Mouse (Mus musculus): ENCODE measurements around the gene Gatb. TPM values are rescaled to one million over a fixed set of nuclear protein-coding genes. Genes with fewer than 3 reads are reported as not detected.
"Not testable (repeated sequence)": the region's sequence is repeated elsewhere in the genome, so short reads cannot be mapped to it uniquely, and the experiment has no call there.

Gene Gatb
- 17.3 and 44.5 TPM in 2 replicates for total RNA-seq (2014; fragmentation: Nextera tagmentation)
- 14.3 and 22.4 TPM in 2 replicates for total RNA-seq (2017)

- peak; percentile 93 for ATAC-seq (replicated peaks; ENCODE audit: poor library complexity, severe bottlenecking)
These were observed at the start of gene Gatb for GRCm38 (mm10) chr3:85573864-85574830. Gene Gatb (plus strand): TSS chr3:85574119.

DNA sequence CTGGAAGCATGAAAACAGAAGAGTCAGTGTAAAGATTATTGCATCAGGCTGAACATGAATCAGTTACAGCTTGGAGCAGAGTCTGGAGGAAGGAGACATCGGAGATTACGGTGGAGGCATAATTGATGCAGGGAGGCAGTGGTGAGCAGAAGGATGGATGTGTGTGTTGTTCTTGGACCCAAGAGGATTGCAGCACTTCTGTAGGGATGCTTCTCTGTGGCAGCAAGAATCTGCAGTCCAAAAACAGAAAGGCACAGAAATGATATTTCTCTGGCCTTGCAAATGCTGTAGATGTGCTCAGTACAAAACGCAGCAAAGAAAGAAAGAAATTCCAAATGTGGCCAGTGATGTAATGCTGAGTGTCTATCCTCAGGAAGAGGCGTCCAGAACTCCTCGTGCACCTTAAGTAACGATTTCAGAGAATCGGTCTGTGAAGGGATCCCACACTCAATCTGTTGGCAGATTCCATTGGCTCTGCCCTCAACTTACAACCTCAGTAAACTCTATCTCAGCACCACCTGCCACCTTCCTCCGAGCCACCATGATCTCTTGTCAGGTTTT, 43.2 kb upstream of the Gatb start:
- ATAC-seq (replicated peaks; ENCODE audit: poor library complexity, severe bottlenecking) = no peak

- ATAC-seq (replicated peaks; ENCODE audit: poor library complexity, severe bottlenecking) = no peak
These were observed 41.5 kb upstream of the Gatb start for GRCm38 (mm10) chr3:85532376-85532775.

- no peak for ATAC-seq (replicated peaks; ENCODE audit: poor library complexity, severe bottlenecking)
These were observed 38.9 kb upstream of the Gatb start for GRCm38 (mm10) chr3:85535042-85535441.

- ATAC-seq (replicated peaks; ENCODE audit: poor library complexity, severe bottlenecking) = no peak
These were observed 38.0 kb upstream of the Gatb start for GRCm38 (mm10) chr3:85535621-85536520.

DNA sequence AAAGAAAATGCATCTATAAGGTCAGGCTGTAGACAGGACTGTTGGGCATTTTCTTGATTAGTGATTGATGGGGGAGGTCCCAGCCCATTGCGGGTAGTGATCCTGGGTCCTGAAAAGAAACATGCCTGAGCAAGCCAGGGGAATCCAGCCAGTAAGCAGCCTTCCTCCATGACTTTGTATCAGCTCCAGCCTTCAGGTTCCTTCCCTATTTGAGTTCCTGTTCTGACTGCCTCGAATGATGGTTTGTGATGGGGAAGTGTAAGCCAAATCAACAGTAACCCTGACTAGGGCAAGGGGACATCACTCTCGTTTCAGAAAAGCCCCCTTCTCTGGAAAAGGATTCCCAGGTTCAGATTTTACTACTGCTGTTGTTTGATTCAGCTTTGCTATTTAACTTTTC, 31.2 kb upstream of the Gatb start:
- ATAC-seq (replicated peaks; ENCODE audit: poor library complexity, severe bottlenecking) = peak; percentile 74

DNA sequence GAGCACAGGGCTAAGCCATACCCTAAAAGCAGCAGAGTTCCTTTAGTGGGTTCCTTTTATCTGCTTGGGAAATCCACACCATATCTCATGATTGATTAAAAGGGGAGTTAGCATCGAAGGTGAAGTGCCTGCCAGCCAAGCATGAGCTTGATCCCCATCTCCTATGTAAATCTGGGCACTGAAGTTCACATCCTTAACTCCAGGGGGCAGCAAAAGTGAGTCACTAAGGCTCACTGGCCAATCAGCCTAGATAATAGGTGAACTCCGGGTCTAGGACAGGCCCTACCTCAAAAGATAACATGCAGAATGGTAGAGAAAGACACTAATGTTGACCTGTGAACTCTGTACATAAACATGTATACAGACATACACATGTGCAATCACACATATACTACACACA, 30.3 kb upstream of the Gatb start:
- ATAC-seq (replicated peaks; ENCODE audit: poor library complexity, severe bottlenecking) = no peak

DNA sequence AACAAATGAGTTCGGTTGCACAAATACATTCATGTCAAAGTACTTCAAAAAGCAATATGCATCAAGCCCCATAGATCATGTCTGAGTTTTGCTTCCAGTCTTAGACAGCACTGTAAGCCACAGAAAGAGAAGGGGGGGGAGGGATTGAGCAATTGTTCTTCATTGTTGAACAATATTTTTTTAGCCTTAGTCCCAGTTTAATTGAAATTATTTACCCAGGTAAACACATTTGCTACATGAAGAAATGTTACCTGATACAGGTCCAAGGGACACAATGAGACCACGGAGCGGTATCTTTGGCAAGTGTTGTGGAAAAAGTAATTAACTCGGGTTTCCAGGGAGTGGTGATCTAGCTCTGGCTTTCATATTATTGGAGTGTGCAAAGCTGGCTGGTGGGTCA, 23.6 kb upstream of the Gatb start:
- no peak for ATAC-seq (replicated peaks; ENCODE audit: poor library complexity, severe bottlenecking)

DNA sequence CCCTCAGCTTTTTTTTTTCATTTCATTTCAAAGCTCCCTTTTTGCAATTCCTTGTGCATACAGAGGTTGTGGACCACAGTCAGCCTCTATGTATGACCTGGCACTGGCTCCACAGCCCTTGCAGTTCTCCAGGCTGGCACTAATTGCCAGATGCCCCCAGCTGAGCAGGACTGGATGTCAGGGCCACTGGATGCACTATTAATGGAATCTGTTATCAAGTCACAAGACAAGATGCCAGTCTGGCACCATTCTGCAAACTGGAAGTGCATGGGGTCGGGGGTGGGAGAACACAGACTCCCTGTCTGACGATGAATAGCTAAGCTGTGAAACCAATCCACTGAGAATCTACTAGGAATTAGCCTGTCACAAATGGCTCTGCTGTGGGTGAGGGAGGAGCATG, 22.6 kb upstream of the Gatb start:
- no peak for ATAC-seq (replicated peaks; ENCODE audit: poor library complexity, severe bottlenecking)

DNA sequence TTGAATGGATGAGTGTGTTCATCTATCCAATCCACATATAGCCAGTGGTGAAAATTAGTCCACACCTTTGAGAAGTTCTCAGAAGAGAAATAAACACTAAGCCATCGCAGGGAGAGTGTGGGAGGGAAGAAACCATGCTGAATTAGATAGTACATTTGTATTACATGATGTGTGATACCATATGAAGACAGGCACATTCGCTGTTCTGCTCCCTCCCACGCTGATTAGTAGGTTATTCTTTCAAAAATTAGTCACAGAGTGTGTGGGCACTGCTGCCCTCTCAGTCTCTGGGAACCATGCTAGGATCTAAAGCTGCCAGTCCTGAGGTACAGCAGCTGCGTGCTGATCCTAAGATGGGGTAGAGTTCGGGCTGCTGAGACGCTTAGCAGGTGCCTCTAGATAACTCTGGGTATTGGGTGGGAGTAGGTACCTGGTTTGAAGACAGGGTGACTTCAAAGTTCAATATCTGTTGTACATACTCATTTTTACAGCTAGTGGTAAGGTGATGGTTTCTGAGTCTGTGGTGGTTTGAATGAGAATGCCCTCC, 20.1 kb upstream of the Gatb start:
- ATAC-seq (replicated peaks; ENCODE audit: poor library complexity, severe bottlenecking) = no peak

GRCm38 (mm10) chr3:85564603-85565002, 9.3 kb upstream of the Gatb start:
- ATAC-seq (replicated peaks; ENCODE audit: poor library complexity, severe bottlenecking) = no peak

DNA sequence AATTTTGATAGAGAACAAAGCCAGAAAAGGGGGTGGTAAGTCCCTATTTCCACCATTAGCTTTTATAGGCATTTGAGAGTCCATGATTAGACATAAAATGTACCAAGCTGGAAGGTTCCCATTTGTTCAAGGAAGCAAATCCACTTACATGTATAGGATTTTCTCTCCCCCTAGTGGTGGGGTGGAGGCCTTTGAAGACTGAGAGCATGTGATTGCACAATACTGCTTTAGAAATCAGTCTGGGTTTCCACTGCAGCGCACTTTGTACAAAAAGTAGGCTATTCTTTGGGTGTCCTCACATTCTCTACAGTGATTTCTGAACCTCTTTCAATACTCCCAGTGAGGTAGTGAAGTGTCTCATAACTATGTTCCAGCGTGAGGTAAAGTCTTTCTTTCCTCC, 2.6 kb upstream of the Gatb start:
- peak; percentile 60 for ATAC-seq (replicated peaks; ENCODE audit: poor library complexity, severe bottlenecking)

- not testable (repeated sequence) for ATAC-seq (replicated peaks; ENCODE audit: poor library complexity, severe bottlenecking)
These were observed 1.4 kb upstream of the Gatb start for GRCm38 (mm10) chr3:85572502-85572901.

DNA sequence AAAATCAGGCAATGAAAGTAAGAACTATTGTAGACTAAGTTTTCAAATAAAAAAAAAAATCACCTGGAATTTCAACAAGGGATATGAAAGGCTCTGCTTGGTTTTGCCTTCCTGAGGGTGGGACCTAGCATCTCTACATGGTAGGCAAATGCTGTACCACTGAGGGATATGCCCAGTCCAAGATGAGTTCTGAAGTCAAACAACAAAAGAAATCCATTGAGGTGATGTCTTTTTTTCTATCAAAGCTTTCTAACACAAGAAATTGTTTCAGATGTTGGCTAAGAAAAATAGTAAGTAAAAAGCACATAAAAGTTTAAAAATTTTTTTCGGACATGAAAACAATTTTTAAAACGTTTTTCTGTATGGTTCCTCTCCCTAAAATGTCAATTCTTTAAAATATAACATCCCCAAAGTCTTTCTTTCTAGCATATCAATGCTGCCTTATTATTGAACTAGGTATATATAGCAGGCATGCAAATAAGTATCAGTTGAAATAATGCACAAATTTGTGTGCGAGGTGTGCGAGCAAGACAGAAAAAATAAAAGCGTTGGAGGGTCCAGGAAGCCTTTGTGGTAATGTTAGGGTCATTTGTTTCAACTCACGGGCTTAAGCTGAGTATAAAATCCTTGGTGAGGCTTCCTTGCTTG, 579 bp upstream of the Gatb start:
- ATAC-seq (replicated peaks; ENCODE audit: poor library complexity, severe bottlenecking) = peak; percentile 3; the same call in 1 of the 2 replicates

DNA sequence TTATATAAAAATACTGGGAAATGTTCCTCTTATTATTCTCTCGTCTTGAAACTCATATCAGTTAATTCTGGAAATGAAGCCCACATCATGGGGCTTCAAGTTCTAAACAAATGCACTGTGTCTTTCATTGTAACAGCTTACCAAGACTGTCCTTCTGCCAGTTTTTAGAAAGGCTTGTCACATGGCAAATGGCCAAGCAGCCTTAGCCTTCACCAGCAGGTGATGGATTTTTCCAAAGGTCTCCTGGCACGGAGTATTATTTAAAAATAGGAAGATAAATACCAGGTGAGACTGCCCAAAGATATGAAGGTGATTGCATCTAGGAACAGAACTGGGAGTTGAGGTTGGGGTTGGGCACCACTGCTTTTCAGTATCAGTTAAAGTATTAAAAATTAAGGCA, 8.8 kb downstream of the Gatb start:
- no peak for ATAC-seq (replicated peaks; ENCODE audit: poor library complexity, severe bottlenecking)

DNA sequence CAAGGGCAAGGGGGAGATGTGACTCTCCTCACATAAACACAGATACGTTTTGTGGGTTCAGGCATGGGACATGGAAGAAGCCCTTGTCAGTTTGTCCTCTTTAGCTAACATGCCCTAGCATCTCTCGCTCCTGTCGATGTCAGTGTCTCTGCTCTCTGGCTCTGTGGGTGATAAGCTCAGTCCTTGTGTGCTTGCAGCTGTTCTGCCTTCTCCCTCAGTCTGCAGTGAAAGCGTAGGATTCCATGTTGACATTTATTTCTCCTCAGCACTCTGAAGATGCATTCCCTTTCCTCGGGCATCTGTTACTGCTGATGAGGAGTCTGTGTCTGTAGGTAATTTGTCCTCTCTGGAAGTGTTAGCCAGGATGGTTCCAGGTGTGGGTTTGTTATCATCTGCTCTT, 9.3 kb downstream of the Gatb start:
- ATAC-seq (replicated peaks; ENCODE audit: poor library complexity, severe bottlenecking) = no peak

DNA sequence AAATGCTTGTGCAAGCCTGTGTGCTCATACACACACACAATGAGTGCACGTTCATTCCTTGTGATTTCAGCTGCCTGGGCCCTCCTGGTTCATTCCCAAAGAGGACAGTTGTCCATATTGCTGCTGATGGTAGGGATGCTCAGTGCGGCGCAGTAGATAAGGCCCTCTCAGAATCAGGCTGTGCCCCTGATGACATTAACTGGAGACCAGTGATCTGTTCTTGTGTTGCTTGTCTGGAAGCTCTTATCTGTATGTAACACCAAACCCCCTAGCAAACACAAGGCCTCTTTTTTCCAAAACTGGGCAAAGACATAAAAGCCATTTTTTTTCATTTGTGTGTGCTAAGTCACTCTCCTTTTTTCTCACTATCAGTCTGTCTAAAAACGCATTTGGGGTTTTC, 11.0 kb downstream of the Gatb start:
- ATAC-seq (replicated peaks; ENCODE audit: poor library complexity, severe bottlenecking) = no peak

DNA sequence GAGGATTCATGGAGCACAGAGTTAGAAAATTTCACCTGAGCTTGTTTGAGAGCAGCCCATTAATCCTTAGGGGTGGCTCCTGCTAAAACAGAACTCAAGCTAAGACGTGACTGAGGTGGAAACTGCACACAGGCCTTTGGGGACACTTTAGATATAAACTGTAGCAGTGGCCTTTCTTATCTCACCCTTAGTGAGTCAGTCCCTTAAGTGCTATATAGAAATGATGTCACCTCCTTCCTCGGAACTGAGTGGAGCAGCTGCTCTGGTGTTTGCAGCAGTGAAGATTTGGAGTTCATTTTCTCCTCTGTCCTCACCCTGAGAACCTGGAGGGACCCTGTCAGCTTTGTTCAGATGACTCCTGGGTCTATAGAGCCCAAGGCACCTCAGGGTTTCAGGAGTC, 14.8 kb downstream of the Gatb start:
- no peak for ATAC-seq (replicated peaks; ENCODE audit: poor library complexity, severe bottlenecking)

DNA sequence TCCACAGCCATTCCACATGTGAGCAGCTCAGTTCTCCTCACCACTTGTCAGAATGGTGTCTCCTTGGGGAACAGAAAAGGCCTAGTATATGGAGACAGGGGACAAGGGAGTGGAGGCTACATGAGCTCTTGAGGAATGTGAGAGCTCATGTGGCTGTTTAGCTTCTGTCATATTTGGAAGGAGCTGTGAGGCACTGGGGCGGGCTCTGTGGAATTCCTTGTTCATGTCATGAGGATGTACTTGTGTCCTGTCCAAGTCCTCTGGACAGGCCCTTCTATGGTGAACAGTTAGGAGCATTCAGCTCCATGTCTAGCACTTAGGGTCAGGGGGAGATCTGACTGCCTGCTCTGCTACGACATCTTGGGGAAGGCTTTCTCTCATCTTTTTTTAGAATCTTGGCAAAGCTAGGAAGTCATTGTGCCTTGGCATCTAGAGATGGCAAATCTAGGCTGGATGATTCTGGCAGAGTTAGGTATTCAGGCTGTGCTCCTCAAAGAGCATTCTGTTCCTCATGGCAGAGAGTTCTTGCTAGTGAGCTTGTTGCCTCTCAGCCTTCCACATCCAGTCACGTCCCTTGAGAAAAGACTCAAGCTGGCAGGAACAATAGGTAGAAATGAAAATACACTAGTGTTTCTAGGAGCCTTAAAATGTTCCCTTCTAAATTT, 16.3 kb downstream of the Gatb start:
- ATAC-seq (replicated peaks; ENCODE audit: poor library complexity, severe bottlenecking) = no peak
